Mouse (Mus musculus): ENCODE data around the gene Papola.

Papola gene

GRCm38 (mm10) chr12:105784196-105784999 is at the start of gene Papola:
TSS of gene Papola (plus strand) at chr12:105784694.
- CTCF ChIA-PET = no interaction called here

GRCm38 (mm10) chr12:105735226-105735888 is 49.1 kb upstream of the Papola start:
- CTCF ChIA-PET = interaction anchor here (0.7 kb wide), 1 partner anchor 70 kb away, joined by 3 read pairs; no protein-coding TSS in a partner anchor

GRCm38 (mm10) chr12:105735889-105736251 is 48.6 kb upstream of the Papola start:
- CTCF ChIA-PET = interaction anchor here (0.7 kb wide), 1 partner anchor 70 kb away, joined by 3 read pairs; no protein-coding TSS in a partner anchor

GRCm38 (mm10) chr12:105738316-105739096 is 46.0 kb upstream of the Papola start:
- CTCF ChIA-PET = no interaction called here

- CTCF ChIA-PET = no interaction called here
Measured at GRCm38 (mm10) chr12:105739656-105740055, 44.8 kb upstream of the Papola start.

- CTCF ChIA-PET = no interaction called here
Measured at GRCm38 (mm10) chr12:105748114-105748513, 36.4 kb upstream of the Papola start.

- CTCF ChIA-PET = no interaction called here
Measured at GRCm38 (mm10) chr12:105753813-105754212, 30.7 kb upstream of the Papola start.

- CTCF ChIA-PET = interaction anchor here (0.7 kb wide), 1 partner anchor 10 kb away, joined by 5 read pairs; no protein-coding TSS in a partner anchor
Measured at GRCm38 (mm10) chr12:105757816-105758497, 26.5 kb upstream of the Papola start.

- CTCF ChIA-PET = no interaction called here
Measured at GRCm38 (mm10) chr12:105758911-105759310, 25.6 kb upstream of the Papola start.

- CTCF ChIA-PET = interaction anchor here (0.6 kb wide), 1 partner anchor 174 kb away, joined by 3 read pairs; no protein-coding TSS in a partner anchor
Measured at GRCm38 (mm10) chr12:105759849-105760478, 24.5 kb upstream of the Papola start.

GRCm38 (mm10) chr12:105761171-105761570 is 23.3 kb upstream of the Papola start:
- CTCF ChIA-PET = no interaction called here

- CTCF ChIA-PET = no interaction called here
Measured at GRCm38 (mm10) chr12:105761629-105762028, 22.9 kb upstream of the Papola start.

- CTCF ChIA-PET = no interaction called here
Measured at GRCm38 (mm10) chr12:105769700-105770099, 14.8 kb upstream of the Papola start.

GRCm38 (mm10) chr12:105774871-105775270 is 9.6 kb upstream of the Papola start:
- CTCF ChIA-PET = no interaction called here

- CTCF ChIA-PET = interaction anchor here (0.6 to 0.7 kb wide), 2 partner anchors 96 to 250 kb away, joined by 3 read pairs; no protein-coding TSS in a partner anchor
Measured at GRCm38 (mm10) chr12:105777651-105778050, 6.8 kb upstream of the Papola start.

GRCm38 (mm10) chr12:105785000-105785774 is 693 bp downstream of the Papola start:
- CTCF ChIA-PET = interaction anchor here (0.6 kb wide), 1 partner anchor 187 kb away, joined by 11 read pairs; no protein-coding TSS in a partner anchor

- CTCF ChIA-PET = no interaction called here
Measured at GRCm38 (mm10) chr12:105786113-105786512, 1.6 kb downstream of the Papola start.

GRCm38 (mm10) chr12:105787626-105788025 is 3.1 kb downstream of the Papola start:
- CTCF ChIA-PET = no interaction called here

GRCm38 (mm10) chr12:105789885-105790284 is 5.4 kb downstream of the Papola start:
- CTCF ChIA-PET = no interaction called here

- CTCF ChIA-PET = no interaction called here
Measured at GRCm38 (mm10) chr12:105794896-105795295, 10.4 kb downstream of the Papola start.
